Mouse (Mus musculus) spleen, adult 2 months (tissue): ENCODE data around the gene Kcnk15.

Experiments
- CTCF ChIP-seq: fragments of 200-500 bp; IDR thresholded peaks from 2 replicates; pipeline ENCODE4 v1.5.1; 2011; ENCODE audit warnings: mild to moderate bottlenecking, inconsistent platforms; ENCODE audit not compliant: insufficient read depth, insufficient read length, insufficient replicate concordance; ENCODE audit errors: extremely low read depth
- POLR2A ChIP-seq: fragments of 200-500 bp; IDR thresholded peaks from 2 replicates; pipeline ENCODE4 v1.6.1; 2011; ENCODE audit warnings: low read depth, low read length, inconsistent platforms

DNA sequence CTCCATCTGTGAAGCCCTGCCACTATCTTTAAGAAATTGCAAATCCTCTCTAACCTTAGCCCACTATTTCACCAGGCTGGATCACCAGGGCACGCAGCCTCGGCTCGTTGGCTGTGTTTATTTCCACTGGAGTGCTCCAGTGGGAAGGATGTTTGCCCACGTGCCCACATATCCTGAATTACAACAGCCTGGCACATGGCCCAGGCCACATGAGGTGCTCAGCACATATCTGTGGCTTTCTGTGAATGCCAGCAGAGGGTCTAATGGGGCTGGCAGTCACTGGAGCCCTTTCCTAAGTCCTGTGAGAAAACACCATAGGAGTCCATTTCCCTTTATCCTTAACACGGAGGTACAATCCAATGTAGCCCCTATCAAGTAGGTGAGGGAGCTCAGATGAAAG lies 27.0 kb upstream of the Kcnk15 start:
- TF ChIP-seq CTCF (no peak), POLR2A (no peak)
